Mouse (Mus musculus): ENCODE measurements at regions not wholly inside any gene's neighbourhood (a gene's known extent, or its start where the extent isn't known, plus 50 kb on each side); places are given as distances from the start of the nearest gene placed in this dataset.

DNA sequence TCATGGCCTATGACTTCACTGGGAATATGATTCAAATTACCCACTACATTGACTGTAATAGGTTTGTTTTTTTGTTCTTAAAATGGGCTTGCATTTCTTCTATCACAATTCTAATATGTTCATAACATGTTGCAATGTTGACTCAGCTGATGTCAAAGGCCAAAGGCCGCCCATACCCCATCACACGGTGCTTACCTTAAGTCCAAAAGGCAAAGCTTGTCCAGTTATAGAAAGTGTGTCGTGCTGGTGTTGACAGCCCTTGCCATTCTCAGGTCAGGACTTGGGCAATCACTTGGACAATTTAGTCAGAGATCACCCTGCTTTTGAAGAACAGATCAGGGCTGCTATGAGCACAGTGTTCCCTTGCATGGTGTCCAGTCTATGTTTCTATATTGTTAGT, 321.5 kb upstream of the Sall1 start:
- no peak overlapping the region for H3K4me2 ChIP-seq (ENCODE audit: low read length)
- no peak for ATAC-seq
- no peaks in the 10 kb centered on the region for H3K36me3 ChIP-seq (ENCODE audit: control insufficient read depth, insufficient read depth, low read length)
- 96% methylated on average over 3 of the region's 3 CpGs for WGBS
- no peak overlapping the region for H3K4me3 ChIP-seq (ENCODE audit: low read depth, low read length)
- H3K4me1 ChIP-seq (ENCODE audit: control insufficient read depth, insufficient read depth, low read length): no peaks in the 10 kb centered on the region
- no peak overlapping the region for H3K27ac ChIP-seq (ENCODE audit: low read length)
- H3K9ac ChIP-seq (ENCODE audit: low read depth, low read length): no peak overlapping the region
- H3K9me3 ChIP-seq (replicated peaks; ENCODE audit: control insufficient read depth, low read length, poor library complexity, severe bottlenecking): no peaks in the 10 kb centered on the region
- H3K27me3 ChIP-seq (ENCODE audit: control insufficient read depth, insufficient read depth, low read depth, low read length): no peaks in the 10 kb centered on the region

DNA sequence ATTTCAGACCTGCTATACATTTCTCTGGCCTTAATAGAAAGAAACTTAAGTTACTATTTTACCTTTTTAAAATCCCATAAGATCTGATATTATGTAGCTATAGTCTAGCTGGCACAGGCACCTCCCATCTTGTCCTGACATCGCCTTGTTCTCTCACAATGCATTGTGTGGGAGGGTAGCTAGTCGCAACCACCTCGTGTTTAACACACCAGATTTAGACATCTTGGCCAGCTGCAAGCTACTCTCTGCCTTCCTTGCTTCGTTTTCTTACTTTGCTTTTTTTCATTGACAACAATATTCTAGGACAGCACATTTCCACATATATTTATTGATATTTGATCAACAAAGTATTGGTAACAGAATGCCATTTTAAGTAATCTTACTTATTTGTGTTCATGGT, 314.4 kb upstream of the Sall1 start:
- no peak overlapping the region for H3K9ac ChIP-seq (ENCODE audit: low read depth, low read length)
- no peak overlapping the region for H3K4me3 ChIP-seq (ENCODE audit: low read depth, low read length)
- no peaks in the 10 kb centered on the region for H3K9me3 ChIP-seq (replicated peaks; ENCODE audit: control insufficient read depth, low read length, poor library complexity, severe bottlenecking)
- no peaks in the 10 kb centered on the region for H3K4me1 ChIP-seq (ENCODE audit: control insufficient read depth, insufficient read depth, low read length)
- 86% methylated on average over 4 of the region's 4 CpGs for WGBS
- ATAC-seq: no peak
- no peak overlapping the region for H3K4me2 ChIP-seq (ENCODE audit: low read length)
- no peak overlapping the region for H3K27ac ChIP-seq (ENCODE audit: low read length)
- H3K36me3 ChIP-seq (ENCODE audit: control insufficient read depth, insufficient read depth, low read length): no peaks in the 10 kb centered on the region
- H3K27me3 ChIP-seq (ENCODE audit: control insufficient read depth, insufficient read depth, low read depth, low read length): no peaks in the 10 kb centered on the region

DNA sequence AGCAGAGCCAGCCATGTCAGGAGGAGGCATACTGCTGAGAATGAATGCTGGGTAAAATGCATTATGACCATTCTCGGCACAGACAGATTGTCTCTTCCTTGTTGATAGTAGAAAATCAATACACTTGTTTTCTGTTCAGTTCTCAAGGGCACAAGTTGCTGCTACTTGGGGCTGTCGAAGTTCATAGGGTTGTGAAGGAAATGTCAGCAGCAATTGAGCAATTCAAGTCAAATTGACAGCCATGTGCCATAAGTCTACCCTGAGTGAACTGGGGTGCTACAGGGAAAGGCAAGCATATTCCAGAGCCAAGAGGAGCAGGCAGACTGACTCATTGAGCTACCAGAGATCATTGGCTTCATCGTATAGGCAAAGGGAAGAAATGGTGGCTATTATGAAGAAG, 301.6 kb upstream of the Sall1 start:
- no peak overlapping the region for H3K4me2 ChIP-seq (ENCODE audit: low read length)
- no peaks in the 10 kb centered on the region for H3K27me3 ChIP-seq (ENCODE audit: control insufficient read depth, insufficient read depth, low read depth, low read length)
- WGBS: 78% methylated on average over 3 of the region's 3 CpGs
- H3K36me3 ChIP-seq (ENCODE audit: control insufficient read depth, insufficient read depth, low read length): no peaks in the 10 kb centered on the region
- ATAC-seq: no peak
- H3K4me3 ChIP-seq (ENCODE audit: low read depth, low read length): no peak overlapping the region
- no peak overlapping the region for H3K27ac ChIP-seq (ENCODE audit: low read length)
- H3K9ac ChIP-seq (ENCODE audit: low read depth, low read length): no peak overlapping the region
- no peaks in the 10 kb centered on the region for H3K9me3 ChIP-seq (replicated peaks; ENCODE audit: control insufficient read depth, low read length, poor library complexity, severe bottlenecking)
- H3K4me1 ChIP-seq (ENCODE audit: control insufficient read depth, insufficient read depth, low read length): no peaks in the 10 kb centered on the region

DNA sequence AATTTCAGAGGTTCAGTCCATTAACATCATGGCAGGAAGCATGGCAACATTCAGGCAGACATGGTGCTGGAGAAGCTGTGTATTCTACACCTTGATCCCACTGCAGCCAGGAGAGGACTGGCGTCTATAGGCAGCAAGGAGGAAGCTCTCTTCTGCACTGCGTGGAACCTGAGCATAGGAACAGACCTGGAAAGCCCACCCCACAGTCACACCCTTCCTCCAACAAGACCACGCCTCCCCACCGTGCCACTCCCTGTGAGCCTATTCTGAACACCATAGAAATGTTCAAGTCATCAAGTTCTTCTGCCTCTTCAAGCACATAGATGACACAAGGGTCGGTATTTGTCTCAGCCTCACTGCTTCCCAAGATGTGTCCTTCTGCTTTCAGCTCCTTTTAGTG, 297.7 kb upstream of the Sall1 start:
- H3K36me3 ChIP-seq (ENCODE audit: control insufficient read depth, insufficient read depth, low read length): no peaks in the 10 kb centered on the region
- WGBS: 91% methylated on average over 5 of the region's 5 CpGs

DNA sequence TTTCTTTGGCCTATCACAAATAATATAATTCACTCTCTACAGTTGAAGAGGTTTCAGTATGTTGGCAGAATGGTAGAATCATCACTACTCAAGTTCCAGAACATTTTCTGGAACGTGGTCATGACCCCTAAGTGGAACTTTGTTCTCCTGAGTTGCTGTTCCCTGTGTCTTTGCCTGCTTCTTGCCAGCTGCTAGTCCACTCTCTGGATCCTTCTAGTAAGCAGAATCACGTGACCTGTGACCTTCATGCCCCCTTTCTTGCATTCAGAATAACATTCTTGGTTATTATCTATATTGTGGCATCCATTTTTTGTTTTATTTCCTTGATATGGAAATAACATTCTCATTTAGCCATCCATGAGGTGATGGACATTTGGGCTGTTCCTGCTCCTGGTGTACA, 291.5 kb upstream of the Sall1 start:
- Histone ChIP-seq H3K4me2 (ENCODE audit: low read length) (no peak overlapping the region), H3K9me3 (replicated peaks; ENCODE audit: control insufficient read depth, low read length, poor library complexity, severe bottlenecking) (no peaks in the 10 kb centered on the region), H3K27me3 (ENCODE audit: control insufficient read depth, insufficient read depth, low read depth, low read length) (no peaks in the 10 kb centered on the region), H3K27ac (ENCODE audit: low read length) (no peak overlapping the region), H3K36me3 (ENCODE audit: control insufficient read depth, insufficient read depth, low read length) (no peaks in the 10 kb centered on the region), H3K4me3 (ENCODE audit: low read depth, low read length) (no peak overlapping the region), H3K4me1 (ENCODE audit: control insufficient read depth, insufficient read depth, low read length) (no peaks in the 10 kb centered on the region), H3K9ac (ENCODE audit: low read depth, low read length) (no peak overlapping the region)
- no peak for ATAC-seq
- 81% methylated on average over 2 of the region's 2 CpGs for WGBS

More for the DNA sequence above, 297.7 kb upstream of the Sall1 start:
- no peaks in the 10 kb centered on the region for H3K9me3 ChIP-seq (replicated peaks; ENCODE audit: control insufficient read depth, low read length, poor library complexity, severe bottlenecking)
- no peak overlapping the region for H3K27ac ChIP-seq (ENCODE audit: low read length)
- no peak overlapping the region for H3K9ac ChIP-seq (ENCODE audit: low read depth, low read length)
- no peaks in the 10 kb centered on the region for H3K4me1 ChIP-seq (ENCODE audit: control insufficient read depth, insufficient read depth, low read length)
- ATAC-seq: no peak
- no peak overlapping the region for H3K4me2 ChIP-seq (ENCODE audit: low read length)
- no peaks in the 10 kb centered on the region for H3K27me3 ChIP-seq (ENCODE audit: control insufficient read depth, insufficient read depth, low read depth, low read length)
- H3K4me3 ChIP-seq (ENCODE audit: low read depth, low read length): no peak overlapping the region

DNA sequence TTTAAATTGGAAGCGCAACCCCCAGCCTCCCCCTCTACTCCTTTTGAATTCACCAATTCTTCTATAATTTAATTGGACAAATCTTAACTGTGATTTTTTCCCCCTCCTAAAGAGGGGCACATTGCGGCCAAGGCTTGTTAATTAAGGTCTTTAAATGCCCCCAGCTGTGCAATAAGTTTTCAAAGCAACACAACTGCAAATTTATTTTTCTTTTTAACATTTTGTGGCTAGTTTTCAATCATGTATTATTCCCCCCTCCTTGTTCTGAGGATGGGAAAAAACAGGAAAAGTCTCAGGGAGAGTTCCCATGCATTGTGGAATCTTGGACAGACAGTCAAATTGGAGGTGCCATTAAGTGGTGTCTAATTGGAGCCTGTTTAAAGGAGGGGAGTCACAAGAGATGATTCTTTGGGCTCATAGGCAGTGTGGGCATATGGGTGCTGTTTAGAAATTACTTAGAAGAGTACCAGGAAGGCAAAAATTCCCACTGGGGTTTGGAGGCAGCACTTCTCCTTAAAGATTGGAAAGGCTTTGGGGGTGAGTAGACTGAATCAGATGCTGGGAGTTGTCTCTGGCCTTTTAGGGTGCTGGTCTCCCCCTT, 281.9 kb upstream of the Sall1 start:
- ATAC-seq: no peak
- Histone ChIP-seq H3K9me3 (replicated peaks; ENCODE audit: control insufficient read depth, low read length, poor library complexity, severe bottlenecking) (no peaks in the 10 kb centered on the region), H3K4me3 (ENCODE audit: low read depth, low read length) (no peak overlapping the region), H3K9ac (ENCODE audit: low read depth, low read length) (no peak overlapping the region), H3K4me1 (ENCODE audit: control insufficient read depth, insufficient read depth, low read length) (no peaks in the 10 kb centered on the region), H3K27ac (ENCODE audit: low read length) (no peak overlapping the region), H3K27me3 (ENCODE audit: control insufficient read depth, insufficient read depth, low read depth, low read length) (no peaks in the 10 kb centered on the region), H3K36me3 (ENCODE audit: control insufficient read depth, insufficient read depth, low read length) (no peaks in the 10 kb centered on the region), H3K4me2 (ENCODE audit: low read length) (no peak overlapping the region)
- WGBS: 73% methylated on average over 2 of the region's 2 CpGs

DNA sequence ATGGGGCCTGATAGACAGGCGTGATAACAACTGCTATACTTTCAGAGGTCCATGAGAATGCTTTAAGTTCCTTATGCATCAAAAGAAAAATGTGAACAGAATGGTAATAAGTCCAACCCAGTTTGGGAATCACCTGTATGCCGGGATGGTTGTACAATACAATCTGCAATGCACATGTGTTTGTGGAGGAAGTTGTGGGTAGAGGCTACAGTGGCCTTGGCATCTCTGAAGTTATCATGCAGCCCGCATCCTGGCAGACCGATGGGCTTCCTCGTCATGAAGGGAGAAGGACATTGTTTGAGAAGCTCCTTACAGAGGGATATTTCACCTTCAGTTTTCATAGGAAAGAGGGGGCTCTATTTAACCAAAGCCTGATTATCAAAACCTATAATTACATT, 281.3 kb upstream of the Sall1 start:
- Histone ChIP-seq H3K4me2 (ENCODE audit: low read length) (no peak overlapping the region), H3K27me3 (ENCODE audit: control insufficient read depth, insufficient read depth, low read depth, low read length) (no peaks in the 10 kb centered on the region), H3K4me1 (ENCODE audit: control insufficient read depth, insufficient read depth, low read length) (no peaks in the 10 kb centered on the region), H3K36me3 (ENCODE audit: control insufficient read depth, insufficient read depth, low read length) (no peaks in the 10 kb centered on the region), H3K27ac (ENCODE audit: low read length) (no peak overlapping the region), H3K9me3 (replicated peaks; ENCODE audit: control insufficient read depth, low read length, poor library complexity, severe bottlenecking) (no peaks in the 10 kb centered on the region), H3K4me3 (ENCODE audit: low read depth, low read length) (no peak overlapping the region), H3K9ac (ENCODE audit: low read depth, low read length) (no peak overlapping the region)
- 82% methylated on average over 5 of the region's 5 CpGs for WGBS
- ATAC-seq: no peak

DNA sequence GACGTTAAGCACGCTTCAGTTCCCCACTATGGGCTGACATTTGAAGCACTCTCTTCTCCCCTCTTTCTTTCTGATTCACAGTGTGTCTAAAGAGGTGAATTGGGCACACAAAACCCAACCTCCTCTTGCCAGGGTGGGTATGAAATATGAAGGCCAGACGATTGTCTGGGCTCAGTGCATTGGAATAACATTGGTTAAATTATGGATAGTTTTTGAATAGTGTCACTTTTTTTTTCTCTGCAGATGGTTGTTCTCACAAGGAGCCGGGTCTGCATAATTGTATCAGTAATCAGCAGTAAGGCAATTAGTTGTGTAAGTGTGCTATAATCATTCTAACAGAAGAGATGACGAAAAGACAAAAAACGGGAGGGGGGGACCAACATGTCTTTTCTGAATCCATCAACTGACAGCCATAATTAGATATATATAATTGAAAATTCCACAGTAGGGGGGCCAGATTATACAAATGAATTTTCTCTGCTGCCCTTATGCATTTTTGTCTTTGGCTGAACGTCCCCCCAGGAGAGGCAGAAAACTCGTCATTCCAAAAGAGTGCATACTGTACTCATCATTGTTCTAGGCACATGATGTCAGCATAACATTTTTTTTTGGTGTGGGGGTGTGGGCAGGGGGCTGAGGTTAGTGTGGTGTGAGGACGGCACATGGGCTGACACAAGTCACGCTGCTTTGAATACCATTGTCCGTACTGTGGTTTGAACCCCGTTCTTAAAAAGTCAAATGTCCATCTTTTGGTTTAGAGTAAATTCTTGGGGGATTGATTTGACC, 280.7 kb upstream of the Sall1 start:
- Histone ChIP-seq H3K9ac (ENCODE audit: low read depth, low read length) (no peak overlapping the region), H3K36me3 (ENCODE audit: control insufficient read depth, insufficient read depth, low read length) (no peaks in the 10 kb centered on the region), H3K27me3 (ENCODE audit: control insufficient read depth, insufficient read depth, low read depth, low read length) (no peaks in the 10 kb centered on the region), H3K4me3 (ENCODE audit: low read depth, low read length) (no peak overlapping the region), H3K27ac (ENCODE audit: low read length) (no peak overlapping the region), H3K4me2 (ENCODE audit: low read length) (no peak overlapping the region), H3K4me1 (ENCODE audit: control insufficient read depth, insufficient read depth, low read length) (no peaks in the 10 kb centered on the region), H3K9me3 (replicated peaks; ENCODE audit: control insufficient read depth, low read length, poor library complexity, severe bottlenecking) (no peaks in the 10 kb centered on the region)
- no peak for ATAC-seq
- 49% methylated on average over 12 of the region's 12 CpGs for WGBS

DNA sequence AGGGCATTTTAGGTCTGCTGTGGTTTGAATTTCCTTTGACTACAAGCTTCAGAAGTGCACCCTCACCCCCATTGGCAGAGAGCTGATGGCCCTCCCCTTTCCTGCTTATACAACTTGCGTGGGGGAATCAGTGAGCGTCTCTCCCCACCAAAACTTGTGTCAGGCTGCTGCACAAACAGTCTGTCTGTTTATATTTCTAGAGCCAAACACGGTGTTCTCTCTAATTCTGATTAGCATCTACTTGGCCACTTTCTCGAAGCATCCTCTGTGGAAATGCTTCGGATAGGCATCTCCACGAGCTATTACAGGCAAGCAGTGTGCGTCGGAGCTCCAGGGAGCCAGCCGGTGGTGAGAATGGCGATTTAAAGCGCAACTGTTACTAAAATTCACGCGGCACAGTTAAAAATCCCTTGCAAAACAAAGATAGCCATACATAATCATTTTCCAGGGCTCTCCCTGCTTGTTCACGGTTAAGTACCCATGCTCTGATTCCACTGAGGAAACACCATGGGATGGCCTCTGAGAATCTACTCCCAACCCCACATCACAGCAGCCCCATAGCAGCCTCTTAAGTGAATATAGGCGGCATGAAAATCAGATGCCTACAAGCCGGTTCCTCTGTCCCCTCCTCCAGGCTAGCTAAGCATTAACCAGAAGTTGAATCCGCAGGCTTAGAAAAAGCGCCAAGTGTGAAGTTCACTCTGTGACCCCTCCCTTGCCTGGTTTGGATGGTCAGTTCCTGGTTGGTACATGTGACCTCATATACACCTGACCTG, 273.7 kb upstream of the Sall1 start:
- Histone ChIP-seq H3K4me2 (ENCODE audit: low read length) (peak overlapping the region; percentile 54), H3K4me1 (ENCODE audit: control insufficient read depth, insufficient read depth, low read length) (peaks cover 7% of the 10 kb centered on the region; the same call in 1 of the 2 replicates), H3K4me3 (ENCODE audit: low read depth, low read length) (peak overlapping the region; percentile 21; the same call in 1 of the 2 replicates), H3K9ac (ENCODE audit: low read depth, low read length) (0 out of 2 replicates have a peak overlapping the region, but pooled peaks have one; percentile 43), H3K27me3 (ENCODE audit: control insufficient read depth, insufficient read depth, low read depth, low read length) (no peaks in the 10 kb centered on the region), H3K36me3 (ENCODE audit: control insufficient read depth, insufficient read depth, low read length) (no peaks in the 10 kb centered on the region), H3K27ac (ENCODE audit: low read length) (no peak overlapping the region), H3K9me3 (replicated peaks; ENCODE audit: control insufficient read depth, low read length, poor library complexity, severe bottlenecking) (no peaks in the 10 kb centered on the region)
- 21% methylated on average over 18 of the region's 18 CpGs for WGBS
- ATAC-seq: no peak
